Mouse (Mus musculus) thymus, postnatal 10 days (tissue): ENCODE data around the gene Ctdspl.
A peak's percentile ranks its signal among the peaks of the same experiment; 100 is the strongest.

Experiments
- DNase-seq, 2 experiments: peaks; one replicate each; pipeline ENCODE4 v3.0.0; 2021; ENCODE audit warnings: low spot score in 2 of 2

The Ctdspl gene

DNA sequence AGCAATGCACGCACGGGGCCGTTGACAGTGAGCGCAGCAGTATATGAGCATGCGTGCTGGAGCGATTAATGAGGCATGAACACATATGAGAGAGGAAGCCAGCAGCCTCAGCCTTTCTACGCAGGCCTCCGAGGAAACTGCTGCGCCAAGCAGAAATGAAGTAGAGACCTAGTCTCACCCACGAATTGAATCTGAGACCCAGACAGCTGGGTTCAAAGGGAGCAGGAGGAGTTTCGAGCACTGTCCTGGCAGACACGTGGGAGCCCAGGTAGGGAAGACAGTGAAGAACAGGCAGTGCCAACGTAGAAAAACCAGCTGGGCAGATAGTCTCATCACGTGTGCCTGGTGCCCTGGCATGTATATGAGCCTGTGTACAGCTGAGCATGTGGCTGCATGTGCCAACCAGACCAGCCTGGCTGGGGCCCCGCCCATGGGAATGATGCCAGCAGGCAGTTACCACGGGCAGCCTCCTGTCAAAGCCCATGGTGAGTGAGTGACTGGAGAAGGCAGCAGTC, 6.5 kb upstream of the Ctdspl start:
- DNase-seq, result no peak

DNA sequence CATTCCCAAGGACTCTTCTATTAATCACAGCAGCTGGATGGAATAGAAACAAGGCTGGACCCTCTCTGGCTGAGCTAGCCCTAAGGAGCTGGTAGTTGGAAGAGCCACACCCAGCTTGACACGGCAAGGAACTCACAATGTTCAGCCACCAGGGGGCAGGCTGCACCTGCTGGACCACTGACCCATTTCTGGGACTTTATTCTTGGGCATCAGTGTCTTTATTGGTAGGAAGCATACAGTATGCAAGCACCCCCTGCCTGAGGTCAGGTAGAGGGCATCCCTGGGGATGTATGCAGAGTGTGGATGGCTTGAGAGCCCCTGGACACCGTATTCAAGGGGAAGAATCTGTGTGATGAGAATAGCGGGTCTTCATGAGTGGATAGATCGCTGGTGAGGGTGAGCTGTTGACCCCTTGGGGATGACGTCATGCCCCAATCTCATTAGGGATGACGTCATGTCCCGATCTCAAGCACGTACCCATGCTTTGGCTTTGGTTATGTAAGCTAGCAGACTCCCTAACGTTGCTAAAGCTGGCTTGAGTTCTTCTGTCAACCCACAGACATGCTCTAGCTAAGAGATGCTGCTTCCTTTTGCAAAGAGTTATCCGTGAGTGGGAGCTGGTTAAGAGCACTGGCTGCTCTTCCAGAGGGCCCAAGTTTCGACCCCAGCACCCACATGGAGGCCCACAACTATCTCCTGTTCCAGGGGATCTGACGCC, 5.3 kb upstream of the Ctdspl start:
- DNase-seq, result peak; percentile 62 to 83

DNA sequence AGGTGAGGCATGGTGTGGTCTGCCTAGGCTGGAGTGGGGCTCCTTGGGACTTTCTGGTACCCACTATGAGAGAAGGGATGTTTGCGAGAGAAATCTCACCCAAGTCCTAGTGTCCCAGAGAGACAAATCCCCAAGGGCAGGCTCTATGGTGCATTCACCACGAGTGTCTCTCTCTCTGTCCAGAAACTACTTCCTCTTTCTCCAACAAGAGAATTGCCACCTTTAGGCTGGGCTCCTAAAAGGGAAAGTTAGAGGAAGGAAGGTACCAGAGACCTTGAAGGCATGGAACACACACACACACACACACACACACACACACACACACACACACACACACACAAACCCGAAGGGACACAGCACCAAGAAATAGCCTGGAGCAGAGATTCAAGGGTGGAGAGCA, 4.3 kb upstream of the Ctdspl start:
- DNase-seq, result no peak

DNA sequence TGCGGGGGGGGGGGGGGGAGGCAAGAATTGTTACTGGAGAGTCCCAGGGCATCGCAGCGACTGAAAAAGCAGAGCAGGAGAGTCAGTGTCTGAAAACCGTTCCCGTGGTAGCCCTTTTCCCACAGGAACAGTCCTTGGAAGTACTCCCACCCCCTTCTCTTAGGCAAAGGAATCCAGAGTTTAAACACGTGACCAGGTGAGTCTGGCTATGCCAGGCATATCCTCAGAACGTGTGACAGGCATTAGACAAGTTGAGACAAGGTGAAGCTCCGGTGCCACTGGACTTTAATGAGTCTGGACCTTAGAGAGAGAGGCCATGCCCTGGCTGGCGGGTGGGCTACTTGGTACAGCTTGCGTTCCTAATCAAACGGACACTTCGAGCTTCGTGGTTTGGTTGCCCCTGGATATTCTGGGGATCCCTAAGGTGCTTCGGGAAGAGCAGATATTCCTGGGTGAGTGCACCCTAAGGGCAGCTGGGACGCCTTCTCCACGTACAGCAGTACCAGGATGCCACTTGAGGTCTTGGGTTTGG, 1.6 kb upstream of the Ctdspl start:
- no peak for DNase-seq

DNA sequence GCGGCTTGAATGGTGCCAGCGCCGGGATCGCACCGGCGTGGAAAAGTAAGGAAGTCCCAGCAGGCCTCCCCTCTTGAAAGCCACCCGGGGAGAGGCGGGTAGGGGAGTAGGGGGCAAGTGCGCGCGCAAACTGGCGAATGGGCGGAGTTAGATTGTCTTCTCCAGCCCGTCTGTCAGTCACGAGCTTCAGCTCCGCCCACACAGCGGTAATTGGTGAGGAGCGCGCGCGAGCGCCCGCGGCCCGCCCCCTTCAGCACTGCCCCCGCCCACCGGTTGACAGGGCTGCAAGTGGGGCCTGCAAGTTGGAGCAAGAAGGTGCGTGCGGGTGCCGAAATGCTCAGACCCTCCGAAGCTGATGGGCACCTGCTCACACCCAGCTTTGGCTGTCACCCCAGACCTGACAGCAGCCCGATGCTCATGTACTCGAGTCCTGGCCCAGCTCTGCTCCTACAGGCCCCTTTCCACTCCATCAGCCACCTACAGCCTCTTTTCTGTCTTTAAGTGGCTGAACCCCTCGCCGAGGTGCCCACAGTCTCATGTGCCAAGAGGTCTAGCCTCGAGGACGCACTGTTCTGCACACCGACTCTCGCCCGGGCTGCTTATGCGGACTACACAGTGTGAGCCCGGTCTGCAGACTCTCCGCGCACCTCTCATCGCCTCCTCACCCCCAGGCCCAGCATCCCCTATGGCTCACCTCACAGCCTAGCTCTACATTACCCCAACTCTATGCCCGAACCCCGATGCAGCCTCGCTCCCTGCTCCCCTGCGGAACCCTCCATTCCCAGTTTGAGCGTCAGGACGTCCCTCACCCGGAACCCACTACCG, 755 bp upstream of the Ctdspl start:
- peak; percentile 97 to 99 for DNase-seq

DNA sequence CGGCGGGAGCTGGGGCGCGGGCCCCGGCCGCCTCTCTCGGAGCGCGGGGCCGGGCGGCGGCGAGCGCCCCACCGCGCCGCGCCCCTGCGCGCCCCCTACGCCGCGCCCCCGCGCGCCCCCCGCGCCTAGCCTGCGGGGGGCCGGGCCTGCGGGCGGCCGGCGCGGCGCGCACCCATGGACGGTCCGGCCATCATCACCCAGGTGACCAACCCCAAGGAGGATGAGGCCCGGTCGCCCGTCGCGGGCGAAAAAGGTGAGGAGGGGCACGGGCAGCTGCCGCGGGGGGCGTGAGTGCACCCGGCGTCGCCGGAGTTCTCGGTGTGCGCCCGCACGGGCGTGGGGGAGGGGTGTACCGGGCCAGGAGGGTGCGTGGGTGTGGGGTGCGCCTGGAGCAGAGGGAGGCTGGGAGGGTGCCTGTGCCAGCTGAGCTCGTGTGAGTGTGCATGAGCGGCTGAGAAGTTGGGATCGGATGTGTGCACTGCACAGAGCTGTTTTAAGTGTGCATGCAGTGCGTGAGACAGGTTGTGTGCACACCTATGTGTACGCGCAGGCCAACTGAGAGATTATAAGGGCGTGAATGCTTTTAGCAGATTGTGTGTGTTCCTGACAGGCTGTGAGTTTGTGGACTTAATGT, 552 bp downstream of the Ctdspl start:
- DNase-seq, result peak; percentile 67

DNA sequence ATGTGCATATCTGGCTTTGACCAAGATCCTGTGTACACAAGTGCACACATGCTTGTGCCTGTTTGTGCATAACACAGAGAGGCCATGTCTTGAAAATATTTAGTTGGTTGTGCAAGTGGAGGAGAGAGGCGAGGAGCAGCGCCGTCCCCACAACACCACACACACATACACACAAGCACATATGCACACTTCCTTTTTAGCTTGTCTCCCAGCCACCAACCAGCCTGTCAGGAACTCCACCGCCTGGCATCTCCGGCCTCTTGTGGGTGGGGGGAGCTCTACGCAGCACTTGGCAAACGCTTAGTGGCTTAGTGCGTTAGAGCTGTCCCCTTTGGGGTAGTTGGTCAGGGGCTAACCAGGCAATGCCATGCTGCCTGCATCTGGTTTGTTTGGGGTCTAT, 1.2 kb downstream of the Ctdspl start:
- no peak for DNase-seq

DNA sequence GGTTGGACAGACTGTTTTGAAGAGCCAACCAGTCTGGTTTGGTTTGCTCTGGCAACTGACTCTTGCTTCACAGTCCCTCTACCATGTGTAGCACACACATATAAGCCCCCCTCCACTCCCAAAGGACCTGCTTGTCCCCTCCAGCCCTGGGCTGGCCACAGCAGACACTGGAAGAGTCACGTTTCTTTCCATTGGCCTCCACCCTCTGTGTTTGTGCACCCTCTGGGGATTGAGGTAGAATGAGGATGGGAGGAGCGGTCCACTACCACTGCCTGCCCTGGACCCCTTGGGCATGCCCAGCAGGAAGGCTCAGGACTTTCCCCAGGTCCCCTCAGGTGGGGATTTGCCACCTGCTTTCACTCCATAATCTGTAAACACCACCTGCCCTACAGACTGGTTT, 1.8 kb downstream of the Ctdspl start:
- no peak for DNase-seq

DNA sequence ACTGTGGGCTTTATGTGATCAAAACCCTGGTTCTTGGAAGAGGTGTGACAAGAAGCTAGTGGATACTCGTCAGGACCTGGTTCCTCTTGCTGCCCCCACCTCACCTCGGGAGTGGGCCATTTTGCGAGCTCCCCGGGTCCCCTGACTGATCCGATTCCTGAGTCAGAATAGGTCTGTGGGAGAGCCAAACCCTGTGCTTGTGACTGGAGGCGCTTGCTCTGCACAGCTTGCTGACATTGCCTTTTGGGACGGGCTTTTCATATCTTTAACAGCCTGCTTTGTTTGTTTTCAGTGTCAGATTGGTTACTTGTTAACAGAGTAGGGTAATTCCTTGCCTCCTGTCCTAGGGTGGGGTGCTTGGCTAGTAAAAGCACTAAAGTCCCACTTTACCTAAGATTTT, 2.4 kb downstream of the Ctdspl start:
- DNase-seq, result no peak

DNA sequence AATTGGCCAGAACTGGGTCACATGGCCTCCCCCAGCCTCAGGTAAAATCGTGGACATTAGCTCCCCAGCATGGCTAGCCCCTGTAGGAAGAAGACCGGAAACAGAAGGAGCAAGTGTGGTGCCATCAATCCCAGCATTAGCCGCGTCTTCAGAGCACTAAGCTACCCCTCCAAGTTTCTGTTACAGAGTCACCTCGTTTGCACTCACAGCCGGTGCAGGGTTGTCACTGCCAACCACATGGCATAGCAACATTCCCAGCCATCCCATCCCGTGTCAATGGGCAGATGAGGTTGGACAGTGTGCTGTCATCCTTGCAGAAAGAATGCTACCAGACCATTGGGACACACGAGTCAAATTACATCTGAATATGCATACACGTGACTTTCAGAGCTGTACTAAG, 4.4 kb downstream of the Ctdspl start:
- DNase-seq, result no peak

DNA sequence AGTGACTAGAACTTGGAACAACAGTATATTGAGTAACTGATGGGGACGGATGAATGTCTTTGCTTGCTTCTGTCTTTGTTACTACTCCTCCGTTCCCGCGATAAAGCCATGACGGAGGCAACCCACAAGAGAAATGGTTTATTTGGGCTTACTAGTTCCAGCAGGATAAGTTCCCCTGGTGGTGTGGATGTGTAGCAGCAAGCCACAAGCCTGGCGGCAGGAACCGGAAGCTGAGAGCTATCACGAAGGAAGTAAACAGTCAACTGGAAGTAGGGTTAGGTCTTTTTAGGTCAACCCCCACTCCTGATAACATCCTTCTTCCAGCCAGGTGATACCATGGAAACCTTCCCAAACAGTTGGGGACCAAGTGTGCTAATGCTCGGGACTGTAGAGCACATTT, 7.5 kb downstream of the Ctdspl start:
- DNase-seq, result no peak

DNA sequence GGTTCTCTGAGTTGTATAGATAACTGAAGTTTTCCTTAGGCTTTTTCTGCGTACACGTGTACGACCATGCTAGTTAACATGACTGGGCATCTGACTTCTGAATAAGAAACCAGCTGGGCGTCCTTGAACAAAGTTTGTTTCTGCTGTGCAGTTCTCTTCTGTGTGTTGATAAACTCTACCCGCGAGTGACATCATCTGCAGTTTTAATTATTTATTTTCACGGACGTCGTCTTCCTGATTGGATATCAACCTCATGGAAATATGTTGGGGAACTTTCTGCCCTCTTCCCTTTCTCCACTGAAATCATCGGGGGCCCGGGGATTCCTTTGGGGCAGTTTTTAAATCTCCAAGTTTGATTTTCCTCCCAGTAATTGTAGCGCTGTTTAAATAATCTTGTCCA, 8.1 kb downstream of the Ctdspl start:
- DNase-seq, result no peak

DNA sequence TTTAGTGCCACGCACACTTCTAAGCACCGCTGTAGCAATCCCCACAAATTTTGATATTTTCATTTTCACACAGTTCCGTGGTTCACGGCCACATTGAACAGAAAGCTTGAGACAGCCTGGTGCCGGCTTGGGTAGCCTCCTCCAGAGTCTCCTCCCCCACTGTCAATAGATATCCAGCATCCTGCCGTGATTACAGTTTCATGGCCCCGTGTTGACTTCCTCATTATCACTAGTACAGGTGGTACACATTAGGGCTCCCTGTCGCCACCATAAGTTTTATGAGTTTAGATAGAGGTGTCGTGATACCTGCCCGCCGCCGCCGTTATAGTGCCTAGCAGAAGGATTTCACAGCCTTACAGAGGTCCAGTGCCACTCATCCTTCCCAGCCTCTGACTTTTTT, 8.8 kb downstream of the Ctdspl start:
- DNase-seq, result no peak

DNA sequence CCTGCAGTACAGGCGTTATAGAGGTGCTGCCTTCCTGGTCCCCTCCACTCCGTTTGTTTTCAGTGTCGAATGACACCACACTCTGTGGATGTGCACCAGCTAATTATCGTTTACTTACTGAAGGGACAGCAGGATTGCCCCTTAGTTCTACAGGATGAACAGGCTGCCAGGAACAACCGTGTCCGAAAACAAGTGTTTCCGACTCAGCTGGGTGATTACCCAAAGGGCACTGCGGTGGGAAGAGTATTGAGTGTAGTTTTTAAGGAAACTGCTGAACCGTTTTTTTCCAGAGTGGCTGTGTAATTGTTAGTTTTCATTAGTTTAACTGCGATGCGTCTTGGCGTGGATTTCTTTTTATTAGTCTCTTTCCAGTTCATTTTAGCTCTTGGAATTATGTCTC, 9.8 kb downstream of the Ctdspl start:
- DNase-seq, result no peak

DNA sequence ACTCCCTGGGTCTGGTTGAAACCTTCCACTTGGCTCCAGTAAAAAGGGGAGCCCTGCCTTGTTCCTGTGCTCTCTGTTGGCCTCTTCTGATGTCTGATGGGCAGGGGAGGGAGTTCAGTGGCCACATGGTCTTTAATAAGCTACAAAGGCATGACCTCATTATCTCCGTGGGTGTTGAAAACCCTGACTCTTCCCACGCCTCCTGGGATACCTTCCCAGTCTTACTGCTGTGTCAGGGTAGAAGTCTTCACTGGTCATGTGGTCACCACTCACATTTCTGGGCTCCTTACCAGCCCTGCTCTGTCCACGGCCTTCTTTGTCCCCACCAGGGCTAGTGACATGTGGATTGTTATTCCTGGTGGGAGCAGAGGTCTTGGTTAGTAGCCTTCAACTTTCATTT, 11.3 kb downstream of the Ctdspl start:
- no peak for DNase-seq

DNA sequence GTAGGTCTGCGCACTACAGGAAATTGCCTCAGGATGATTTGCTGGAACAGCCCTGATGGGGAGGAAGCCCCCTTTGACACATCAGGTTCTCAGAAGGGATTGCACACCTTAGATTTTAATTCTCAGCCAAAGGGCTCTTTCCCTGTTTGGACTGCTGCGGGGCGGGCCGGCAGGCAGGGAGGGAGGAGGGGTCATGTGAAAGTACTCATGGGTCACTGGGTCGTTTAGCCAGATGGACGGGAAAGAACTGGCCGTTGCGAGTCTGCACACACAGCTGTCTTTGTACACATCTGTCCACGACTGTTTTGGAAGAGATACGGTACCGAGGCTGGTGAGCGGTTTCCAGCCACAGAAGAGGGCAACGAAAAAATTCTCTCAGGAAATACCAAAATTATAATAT, 13.2 kb downstream of the Ctdspl start:
- DNase-seq, result no peak

DNA sequence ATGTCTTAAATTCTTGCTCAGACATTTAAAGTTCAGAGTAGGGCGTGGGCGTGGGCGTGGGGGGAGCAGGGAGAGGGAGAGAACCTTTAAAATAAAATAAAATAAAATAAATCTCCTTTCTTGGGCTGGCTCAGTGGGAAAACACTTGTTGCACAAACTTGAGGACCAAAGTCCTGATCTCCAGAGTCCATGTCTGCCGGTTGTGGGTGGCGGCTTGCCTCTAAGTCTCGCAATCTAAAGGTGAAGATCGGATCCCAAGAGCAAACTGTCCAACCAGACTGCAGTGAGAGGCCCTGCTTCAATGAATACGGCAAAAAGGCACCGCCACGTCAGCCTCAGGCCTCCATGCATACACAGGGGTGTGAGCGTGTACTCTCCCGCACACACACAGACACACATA, 13.6 kb downstream of the Ctdspl start:
- no peak for DNase-seq

DNA sequence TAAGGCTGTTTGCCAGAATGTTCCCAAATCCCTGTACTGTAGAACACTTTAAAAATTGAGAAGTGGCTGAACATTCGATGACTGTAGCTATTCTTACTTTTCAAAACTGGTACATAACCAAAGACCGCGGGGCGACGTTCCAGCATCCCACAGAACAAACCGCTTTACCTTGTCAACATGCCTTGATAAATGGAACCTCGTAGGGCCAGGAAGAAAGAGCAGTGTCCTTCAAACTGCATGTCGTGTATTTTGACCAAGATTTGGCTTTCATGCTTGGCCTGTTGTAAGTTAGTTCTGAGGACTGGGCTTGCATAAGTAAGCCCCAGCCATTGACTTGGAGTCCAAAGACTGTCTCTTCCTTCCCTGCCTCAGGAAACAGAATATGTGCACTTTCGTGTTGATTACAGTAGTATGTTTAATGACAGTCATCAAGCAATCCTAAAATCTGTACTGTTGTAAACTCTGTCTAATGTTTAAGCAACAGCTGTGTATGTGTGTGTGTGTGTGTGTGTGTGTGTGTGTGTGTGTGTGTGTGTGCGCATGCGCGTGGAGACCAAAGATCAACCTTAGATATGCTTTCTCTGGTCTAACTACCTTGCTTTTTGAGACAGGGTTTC, 14.4 kb downstream of the Ctdspl start:
- no peak for DNase-seq

DNA sequence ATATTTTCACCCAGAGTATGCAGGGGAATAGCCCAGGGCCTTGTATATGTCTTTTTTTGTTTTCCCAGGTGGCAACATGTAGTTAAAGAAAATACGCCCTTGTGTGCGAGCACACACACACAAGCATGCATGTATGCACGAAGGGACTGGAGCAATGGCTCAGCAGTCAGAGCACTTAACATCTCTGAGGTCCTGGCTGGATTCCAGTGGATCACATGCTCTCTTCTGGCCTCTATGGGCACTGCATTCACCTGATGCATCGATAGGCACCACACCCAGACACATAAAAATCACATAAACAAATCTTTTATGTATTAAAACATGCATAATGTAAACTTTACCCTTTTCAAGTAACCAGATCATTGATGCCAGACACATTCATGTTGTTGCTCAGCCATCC, 15.8 kb downstream of the Ctdspl start:
- DNase-seq, result no peak

DNA sequence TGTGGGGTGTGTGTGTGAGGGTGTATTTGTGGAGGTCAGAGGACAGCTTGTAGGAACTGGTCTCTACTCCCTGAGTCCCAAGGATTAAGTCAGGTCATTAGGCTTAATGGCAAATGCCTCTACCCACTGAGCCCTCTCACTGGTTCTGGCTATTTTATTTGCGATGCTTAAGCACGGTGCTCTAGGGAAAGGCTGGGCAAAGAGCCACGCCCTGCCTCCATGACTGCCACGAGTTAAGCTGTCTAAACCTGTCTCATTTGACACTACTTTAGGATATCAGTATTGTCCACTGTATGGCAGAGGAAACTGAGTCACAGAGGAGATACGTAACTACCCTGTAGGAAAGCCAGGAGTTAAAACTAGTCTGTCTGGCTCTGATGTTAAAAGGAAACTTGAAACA, 17.7 kb downstream of the Ctdspl start:
- DNase-seq, result no peak

DNA sequence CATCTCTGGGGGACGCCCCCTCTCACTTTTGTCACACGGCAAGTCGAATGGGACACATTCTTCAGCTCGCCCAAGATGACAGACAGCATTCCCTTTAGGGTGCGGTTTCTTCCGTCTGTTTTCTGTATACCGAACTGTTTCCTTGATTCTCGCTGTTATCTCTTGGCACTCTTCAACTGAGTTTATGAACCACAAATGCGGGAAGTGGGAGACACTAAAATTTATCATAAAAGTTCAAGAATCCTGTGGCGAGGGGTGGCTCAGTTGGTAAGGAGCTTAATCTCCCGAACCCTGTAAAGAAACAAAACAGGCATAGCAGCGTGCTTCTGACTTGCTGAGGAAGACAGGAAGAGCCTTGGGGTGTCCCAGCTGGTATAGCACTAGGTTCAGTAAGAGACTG, 18.1 kb downstream of the Ctdspl start:
- DNase-seq, result no peak

DNA sequence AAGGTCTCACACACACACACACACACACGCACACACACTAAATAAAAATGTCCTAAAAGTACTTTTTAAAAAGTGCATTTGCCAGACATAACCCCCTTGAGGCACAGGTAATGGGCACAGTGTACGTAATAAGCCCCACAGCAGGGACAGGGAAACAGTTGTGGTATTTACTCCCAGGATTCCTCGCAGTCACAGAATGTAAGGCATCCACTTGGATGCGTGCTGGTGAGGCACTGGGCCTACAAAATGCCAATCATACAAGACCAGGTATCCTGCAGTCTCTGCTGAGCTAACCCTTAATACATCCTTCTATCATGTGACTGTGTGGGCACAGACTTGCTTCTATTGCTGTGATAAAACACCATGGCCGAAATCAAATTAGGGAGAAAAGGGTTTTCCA, 22.2 kb downstream of the Ctdspl start:
- DNase-seq, result no peak
